Mouse (Mus musculus) urinary bladder, adult 18-20 months (tissue): Measurements from ENCODE around the gene Ano1.
A peak's percentile ranks its signal among the peaks of the same experiment; 100 is the strongest.

Source experiments
- DNase-seq, 2 experiments: peaks; one replicate each; pipeline ENCODE4 v3.0.0; 2022; ENCODE audit warnings: low spot score in 2 of 2, mixed read lengths in 2 of 2

Ano1 gene

GRCm38 (mm10) chr7:144697870-144698269 lies 53.9 kb downstream of the Ano1 start:
- DNase-seq: no peak

GRCm38 (mm10) chr7:144696764-144697704 lies 54.7 kb downstream of the Ano1 start:
- DNase-seq: peak; percentile 52 to 53

- no peak for DNase-seq
Measured at GRCm38 (mm10) chr7:144689855-144690254, 61.9 kb downstream of the Ano1 start.

GRCm38 (mm10) chr7:144689136-144689535 lies 62.6 kb downstream of the Ano1 start:
- DNase-seq: no peak

- no peak for DNase-seq
Measured at GRCm38 (mm10) chr7:144687663-144688381, 64.0 kb downstream of the Ano1 start.

- DNase-seq: peak in 1 of 2 experiments; percentile 59
Measured at GRCm38 (mm10) chr7:144684947-144685346, 66.8 kb downstream of the Ano1 start.

GRCm38 (mm10) chr7:144684467-144684866 lies 67.3 kb downstream of the Ano1 start:
- no peak for DNase-seq

GRCm38 (mm10) chr7:144680096-144680495 lies 71.7 kb downstream of the Ano1 start:
- DNase-seq: no peak

GRCm38 (mm10) chr7:144678241-144679030 lies 73.3 kb downstream of the Ano1 start:
- DNase-seq: no peak

- peak in 1 of 2 experiments; percentile 41 for DNase-seq
Measured at GRCm38 (mm10) chr7:144677341-144678086, 74.3 kb downstream of the Ano1 start.

GRCm38 (mm10) chr7:144675632-144676031 lies 76.1 kb downstream of the Ano1 start:
- peak in 1 of 2 experiments; percentile 60 for DNase-seq

GRCm38 (mm10) chr7:144669895-144670294 lies 81.9 kb downstream of the Ano1 start:
- no peak for DNase-seq

- no peak for DNase-seq
Measured at GRCm38 (mm10) chr7:144668603-144669278, 83.0 kb downstream of the Ano1 start.

- no peak for DNase-seq
Measured at GRCm38 (mm10) chr7:144667091-144667490, 84.7 kb downstream of the Ano1 start.

GRCm38 (mm10) chr7:144665585-144665984 lies 86.2 kb downstream of the Ano1 start:
- no peak for DNase-seq

- no peak for DNase-seq
Measured at GRCm38 (mm10) chr7:144663566-144663965, 88.2 kb downstream of the Ano1 start.

- no peak for DNase-seq
Measured at GRCm38 (mm10) chr7:144656261-144656967, 95.4 kb downstream of the Ano1 start.

- DNase-seq: no peak
Measured at GRCm38 (mm10) chr7:144653681-144654425, 97.9 kb downstream of the Ano1 start.

GRCm38 (mm10) chr7:144647547-144647946 lies 104.2 kb downstream of the Ano1 start:
- no peak for DNase-seq
